Mouse (Mus musculus) megakaryocyte, embryonic 14.5 days (primary cell): ENCODE data around the gene Chka. TPM values are rescaled to one million over a fixed set of nuclear protein-coding genes. Genes with fewer than 3 reads are reported as not detected.

Experiments used
- H3K27me3 ChIP-seq: replicated peaks from 2 replicates; pipeline ENCODE3; 2012; ENCODE audit warnings: inconsistent platforms
- H3K36me3 ChIP-seq: replicated peaks from 2 replicates; pipeline ENCODE3; 2012; ENCODE audit warnings: low read length, inconsistent platforms, mixed read lengths
- H3K4me1 ChIP-seq: 2 replicates; pipeline ENCODE4 v1.6.1; 2012; ENCODE audit warnings: inconsistent platforms
- H3K4me3 ChIP-seq: replicated peaks from 2 replicates; pipeline ENCODE3; 2012; ENCODE audit warnings: moderate library complexity, mild to moderate bottlenecking, inconsistent platforms
- H3K9me3 ChIP-seq: 2 replicates; pipeline ENCODE4 v1.6.1; 2012; ENCODE audit warnings: inconsistent platforms
- FLI1 ChIP-seq: IDR thresholded peaks from 2 replicates; pipeline ENCODE4 v1.6.1; 2012; ENCODE audit warnings: low read length, inconsistent platforms, mixed read lengths
- GATA1 ChIP-seq: IDR thresholded peaks from 3 replicates; pipeline ENCODE4 v1.6.1; 2012; ENCODE audit warnings: mixed read lengths, low read length, inconsistent platforms, borderline replicate concordance
- polyA plus RNA-seq: library from polyadenylated mRNA; stranded (reverse); fragments of >175 nt; gene quantifications from 2 replicates; pipeline ENCODE4 v1.2.3, GENCODE M21; 2012; ENCODE audit warnings: low replicate concordance; ENCODE audit not compliant: insufficient read depth

Gene Chka
- polyA plus RNA-seq, 1 experiment: 6.8 TPM

DNA sequence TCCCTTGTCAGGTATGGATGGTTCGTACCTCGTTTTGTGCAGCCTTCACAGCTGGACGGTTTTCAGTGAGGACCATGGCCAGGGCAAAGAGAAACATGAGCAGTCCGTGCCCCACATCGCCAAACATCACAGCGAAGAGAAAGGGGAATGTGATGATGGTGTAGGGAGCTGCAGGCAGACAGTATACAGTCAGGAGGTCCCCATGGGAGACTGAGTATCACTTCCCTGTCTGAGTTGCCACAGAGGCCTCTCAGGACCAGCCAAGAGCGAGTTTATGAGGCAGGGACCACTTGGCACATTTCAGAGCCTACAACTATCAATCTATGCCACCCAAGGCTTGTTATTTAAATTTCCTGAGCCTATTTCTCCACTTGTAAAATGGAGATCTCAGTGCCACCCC, 47.4 kb downstream of the Chka start:
- peaks cover 93% of the 10 kb centered on the region for H3K36me3 ChIP-seq

GRCm38 (mm10) chr19:3899618-3900017, 48.0 kb downstream of the Chka start:
- TF ChIP-seq FLI1: no peak
- no peak for TF ChIP-seq GATA1
- Histone ChIP-seq H3K4me3 (no peak overlapping the region), H3K4me1 (peaks cover 33% of the 10 kb centered on the region), H3K27me3 (no peaks in the 10 kb centered on the region), H3K36me3 (peaks cover 93% of the 10 kb centered on the region), H3K9me3 (no peaks in the 10 kb centered on the region)

More for the DNA sequence above, 47.4 kb downstream of the Chka start:
- no peak for TF ChIP-seq GATA1
- no peak for TF ChIP-seq FLI1
- Histone ChIP-seq H3K27me3 (no peaks in the 10 kb centered on the region), H3K4me1 (peaks cover 26% of the 10 kb centered on the region), H3K4me3 (peak overlapping the region; percentile 38), H3K9me3 (no peaks in the 10 kb centered on the region)

GRCm38 (mm10) chr19:3902966-3903365, 51.4 kb downstream of the Chka start:
- H3K4me3 ChIP-seq: no peak overlapping the region
- TF ChIP-seq FLI1: no peak
- no peak for TF ChIP-seq GATA1

GRCm38 (mm10) chr19:3903648-3904362, 52.2 kb downstream of the Chka start:
- H3K4me3 ChIP-seq: peak overlapping the region; percentile 28
- no peaks in the 10 kb centered on the region for H3K9me3 ChIP-seq
- no peaks in the 10 kb centered on the region for H3K27me3 ChIP-seq
- peaks cover 69% of the 10 kb centered on the region for H3K4me1 ChIP-seq
- peaks cover 66% of the 10 kb centered on the region for H3K36me3 ChIP-seq
- TF ChIP-seq GATA1: no peak
- TF ChIP-seq FLI1: no peak

More at GRCm38 (mm10) chr19:3902966-3903365, 51.4 kb downstream of the Chka start:
- Histone ChIP-seq H3K27me3 (no peaks in the 10 kb centered on the region), H3K36me3 (peaks cover 66% of the 10 kb centered on the region), H3K9me3 (no peaks in the 10 kb centered on the region), H3K4me1 (peaks cover 66% of the 10 kb centered on the region)

DNA sequence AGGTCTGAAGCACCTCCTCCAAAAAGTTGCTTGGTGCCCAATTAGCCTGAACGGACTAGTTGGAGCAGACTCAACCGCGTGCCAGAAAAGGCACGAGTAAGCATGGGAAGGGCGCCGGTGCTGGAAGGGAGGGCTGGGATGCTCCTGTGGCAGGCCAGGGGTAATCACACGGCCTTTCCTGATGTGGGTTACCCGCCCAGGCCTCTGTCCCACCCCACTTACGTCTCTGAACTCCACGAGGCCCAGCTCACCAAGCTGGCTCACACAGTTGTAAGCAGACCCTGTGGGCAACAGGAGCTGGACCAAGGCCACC, 52.7 kb downstream of the Chka start:
- no peaks in the 10 kb centered on the region for H3K9me3 ChIP-seq
- peaks cover 72% of the 10 kb centered on the region for H3K4me1 ChIP-seq
- H3K36me3 ChIP-seq: peaks cover 66% of the 10 kb centered on the region
- no peak for TF ChIP-seq FLI1
- TF ChIP-seq GATA1: no peak
- H3K4me3 ChIP-seq: peak overlapping the region; percentile 80
- no peaks in the 10 kb centered on the region for H3K27me3 ChIP-seq

DNA sequence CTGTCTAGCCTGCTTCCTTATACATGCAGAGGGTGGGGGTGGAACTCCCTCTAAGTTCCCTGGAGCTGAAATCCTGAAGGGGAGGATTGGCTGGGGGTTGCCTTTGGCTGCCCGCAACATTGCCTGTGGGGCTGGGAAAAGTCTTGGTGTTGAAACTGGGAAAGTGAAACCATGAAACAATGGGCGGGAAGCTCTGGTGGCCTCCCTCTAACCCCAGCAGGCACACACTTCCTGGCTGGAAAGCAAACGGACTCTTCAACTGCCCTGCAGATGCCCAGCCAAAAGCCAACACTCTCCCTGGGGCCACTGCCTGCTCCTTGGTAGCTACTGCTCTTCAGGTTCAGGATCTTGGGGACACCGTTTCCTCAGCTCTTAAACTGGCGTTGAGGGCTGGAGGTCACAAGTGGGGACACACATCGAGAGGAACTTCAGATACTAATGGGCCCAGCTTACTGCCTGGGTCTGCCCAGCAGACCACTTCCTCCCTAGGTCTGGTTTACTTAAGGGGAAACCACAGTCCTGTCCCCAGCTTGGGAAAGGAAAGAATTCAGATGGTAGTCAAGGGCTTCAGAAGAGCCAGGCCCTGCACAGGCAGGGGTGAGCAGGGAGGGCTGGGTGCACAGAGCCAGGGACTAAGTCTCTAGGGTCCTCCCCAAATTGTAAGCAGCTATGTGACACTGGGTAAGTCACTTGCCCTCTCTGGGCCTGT, 53.8 kb downstream of the Chka start:
- no peaks in the 10 kb centered on the region for H3K9me3 ChIP-seq
- peaks cover 79% of the 10 kb centered on the region for H3K4me1 ChIP-seq
- peaks cover 68% of the 10 kb centered on the region for H3K36me3 ChIP-seq
- TF ChIP-seq FLI1 (no peak), GATA1 (no peak)
- peak overlapping the region; percentile 96 for H3K4me3 ChIP-seq
- H3K27me3 ChIP-seq: no peaks in the 10 kb centered on the region

- Histone ChIP-seq H3K27me3 (no peaks in the 10 kb centered on the region), H3K4me1 (peaks cover 86% of the 10 kb centered on the region), H3K4me3 (peak overlapping the region; percentile 96), H3K36me3 (peaks cover 72% of the 10 kb centered on the region), H3K9me3 (no peaks in the 10 kb centered on the region)
- TF ChIP-seq FLI1 (no peak), GATA1 (no peak)
These were observed 54.8 kb downstream of the Chka start for GRCm38 (mm10) chr19:3906326-3906725.

GRCm38 (mm10) chr19:3906795-3907786, 55.5 kb downstream of the Chka start, which contains the start of gene Tcirg1:
Gene Tcirg1 (minus strand): TSS chr19:3907133.
- no peak for TF ChIP-seq FLI1
- TF ChIP-seq GATA1: no peak
- peaks cover 94% of the 10 kb centered on the region for H3K4me1 ChIP-seq
- no peaks in the 10 kb centered on the region for H3K9me3 ChIP-seq
- peak within 1 kb of the TSS; percentile 96 for H3K4me3 ChIP-seq
- H3K36me3 ChIP-seq: peaks cover 69% of the 10 kb centered on the region
- H3K27me3 ChIP-seq: no peaks in the 10 kb centered on the region

- Histone ChIP-seq H3K4me1 (peaks cover 87% of the 10 kb centered on the region), H3K4me3 (peak overlapping the region; percentile 96), H3K9me3 (no peaks in the 10 kb centered on the region), H3K27me3 (no peaks in the 10 kb centered on the region), H3K36me3 (peaks cover 60% of the 10 kb centered on the region)
- no peak for TF ChIP-seq FLI1
- no peak for TF ChIP-seq GATA1
These were observed 56.5 kb downstream of the Chka start for GRCm38 (mm10) chr19:3907876-3908660.
